Mouse (Mus musculus) hindbrain, embryonic 11.5 days (tissue): Measurements from ENCODE around the gene Clca3a1. TPM values are rescaled to one million over a fixed set of nuclear protein-coding genes. Genes with fewer than 3 reads are reported as not detected.
"Not testable (repeated sequence)": the region's sequence is repeated elsewhere in the genome, so short reads cannot be mapped to it uniquely, and the experiment has no call there.

Source experiments
- ATAC-seq: fragments of 200-750 bp; cut with Nextera tagmentation; 2 replicates; pipeline ENCODE4 v1.8.0; 2017; ENCODE audit warnings: mild to moderate bottlenecking, moderate TSS enrichment, moderate library complexity; ENCODE audit not compliant: low FRiP score
- DNase-seq: peaks from one replicate; pipeline ENCODE4 v3.0.0-alpha.2; 2015; ENCODE audit warnings: low spot score
- H3K27ac ChIP-seq: fragments of 300-500 bp; sonication (generic); 2 replicates; pipeline ENCODE4 v1.5.1; 2014; ENCODE audit warnings: mild to moderate bottlenecking, low read depth, low read length
- H3K27me3 ChIP-seq: fragments of 300-500 bp; sonication (generic); 2 replicates; pipeline ENCODE4 v1.6.1; 2014; ENCODE audit warnings: mild to moderate bottlenecking, low read length, moderate library complexity, mixed read lengths; ENCODE audit not compliant: control insufficient read depth, insufficient read depth
- H3K36me3 ChIP-seq: fragments of 300-500 bp; sonication (generic); 2 replicates; pipeline ENCODE4 v1.6.1; 2014; ENCODE audit warnings: mild to moderate bottlenecking, low read length, moderate library complexity, mixed read lengths; ENCODE audit not compliant: control insufficient read depth, insufficient read depth
- H3K4me1 ChIP-seq: fragments of 300-500 bp; sonication (generic); replicated peaks from 2 replicates; pipeline ENCODE4 v1.6.1; 2014; ENCODE audit warnings: low read length, mixed read lengths; ENCODE audit not compliant: control insufficient read depth, insufficient read depth
- H3K4me2 ChIP-seq: fragments of 300-500 bp; sonication (generic); replicated peaks from 2 replicates; pipeline ENCODE4 v1.6.1; 2014; ENCODE audit warnings: mild to moderate bottlenecking, low read depth, low read length
- H3K4me3 ChIP-seq: fragments of 300-500 bp; sonication (generic); 2 replicates; pipeline ENCODE4 v1.5.1; 2014; ENCODE audit warnings: low read depth, low read length
- H3K9ac ChIP-seq: fragments of 300-500 bp; sonication (generic); 2 replicates; pipeline ENCODE4 v1.6.1; 2014; ENCODE audit warnings: low read depth, low read length
- H3K9me3 ChIP-seq: fragments of 300-500 bp; sonication (generic); 2 replicates; pipeline ENCODE4 v1.6.1; 2016; ENCODE audit warnings: low read length; ENCODE audit not compliant: control insufficient read depth
- WGBS: fragments of 180-500 bp; shearing (Covaris S2); extraction: QIAGEN DNeasy Blood & Tissue Kit; methylation state at CpG from one replicate; pipeline ENCODE4 v1.1.7; 2014; 5-methylcytosine and 5-hydroxymethylcytosine counted together
- polyA plus RNA-seq: library from polyadenylated mRNA; unstranded; fragments of >200 nt; fragmentation: Nextera tagmentation; extraction: Ambion mirVana; gene quantifications from 2 replicates; pipeline ENCODE4 v1.2.1, GENCODE M21; 2014

The Clca3a1 gene
- 0.06 TPM in 1 of 2 replicates, not detected in the other for polyA plus RNA-seq

GRCm38 (mm10) chr3:144760592-144761309 is at the start of gene Clca3a1:
Clca3a1 (minus strand) TSS chr3:144760977.
- no peak for DNase-seq
- no peak within 1 kb of the TSS for H3K27ac ChIP-seq
- 85% methylated on average over 9 of the region's 11 CpGs for WGBS
- H3K9ac ChIP-seq: no peak within 1 kb of the TSS
- no peak within 1 kb of the TSS for H3K4me3 ChIP-seq
- H3K36me3 ChIP-seq: no peaks in the 10 kb centered on the region
- no peaks in the 10 kb centered on the region for H3K27me3 ChIP-seq
- ATAC-seq: no peak
- H3K4me2 ChIP-seq: no peak within 1 kb of the TSS
- no peaks in the 10 kb centered on the region for H3K9me3 ChIP-seq
- H3K4me1 ChIP-seq: no peaks in the 10 kb centered on the region

DNA sequence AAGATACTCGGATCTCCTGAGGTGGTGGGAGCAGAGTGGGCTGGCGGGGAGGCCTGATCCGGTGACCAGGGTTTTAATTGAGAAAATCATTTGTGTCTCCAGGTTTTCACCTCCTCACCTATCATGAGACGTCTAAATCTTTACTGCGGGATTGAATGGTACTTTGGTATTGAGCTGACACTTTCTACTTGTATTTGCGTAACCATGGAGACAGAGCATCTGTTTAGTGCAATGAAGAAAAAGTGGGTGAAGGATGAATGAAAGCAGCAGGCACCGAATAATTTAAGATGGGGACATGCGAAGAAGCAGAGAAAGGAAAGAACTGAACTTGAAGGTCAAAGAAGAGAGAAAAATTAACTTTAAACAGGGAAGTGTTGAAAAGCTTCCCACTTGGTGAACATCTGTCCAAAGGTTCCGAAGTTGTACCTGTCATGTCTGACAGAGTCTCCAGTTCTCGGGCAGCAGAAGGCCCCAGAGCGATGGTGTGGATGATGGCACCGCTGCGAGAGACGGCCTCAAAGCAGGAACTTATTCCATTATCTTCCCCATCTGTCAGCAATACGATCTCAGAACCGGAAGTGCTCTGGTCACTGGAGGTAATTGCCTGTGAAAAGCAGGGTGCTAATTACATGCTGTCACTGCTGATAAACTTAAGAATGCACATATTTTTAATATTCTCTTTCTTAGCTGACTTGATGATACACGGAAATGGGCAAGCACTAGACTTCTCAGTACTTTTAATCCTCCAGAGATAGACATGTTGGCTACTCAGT is 47.6 kb upstream of the Clca3a1 start:
- not testable (repeated sequence) for H3K27ac ChIP-seq

GRCm38 (mm10) chr3:144806626-144807025 is 45.8 kb upstream of the Clca3a1 start:
- 76% methylated on average over 2 of the region's 2 CpGs for WGBS
- not testable (repeated sequence) for DNase-seq, H3K27ac ChIP-seq, H3K9ac ChIP-seq, ATAC-seq, H3K9me3 ChIP-seq, H3K27me3 ChIP-seq, H3K4me1 ChIP-seq, H3K4me3 ChIP-seq, H3K36me3 ChIP-seq, H3K4me2 ChIP-seq

More for the DNA sequence above, 47.6 kb upstream of the Clca3a1 start:
- not testable (repeated sequence) for H3K36me3 ChIP-seq, DNase-seq, H3K9ac ChIP-seq, H3K4me3 ChIP-seq, H3K4me2 ChIP-seq, H3K9me3 ChIP-seq, ATAC-seq, H3K4me1 ChIP-seq, H3K27me3 ChIP-seq
- WGBS: 71% methylated on average over 13 of the region's 17 CpGs

DNA sequence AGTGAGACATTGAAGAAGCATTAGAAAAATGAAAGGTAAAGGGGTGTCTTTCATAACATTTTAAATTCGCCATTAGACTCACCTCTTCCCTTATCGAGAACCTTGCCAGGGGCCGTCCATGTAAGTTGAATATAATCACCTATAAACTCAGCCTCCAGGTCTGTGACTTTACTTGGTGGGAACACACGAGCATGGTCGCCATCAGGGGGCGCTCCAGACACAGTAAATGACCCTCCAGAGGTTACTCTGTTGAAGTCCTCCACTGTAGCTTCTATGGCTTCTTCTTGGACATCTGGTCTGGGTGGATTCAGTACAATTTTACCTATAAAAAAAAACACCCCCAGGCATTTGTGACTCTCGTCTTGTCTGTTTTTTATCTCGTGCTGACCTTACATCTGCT is 41.1 kb upstream of the Clca3a1 start:
- no peak overlapping the region for H3K27ac ChIP-seq
- H3K4me2 ChIP-seq: no peak overlapping the region
- 34% methylated on average over 8 of the region's 8 CpGs for whole genome bisulfite sequencing
- H3K4me1 ChIP-seq: no peaks in the 10 kb centered on the region
- no peak overlapping the region for H3K9ac ChIP-seq
- H3K36me3 ChIP-seq: no peaks in the 10 kb centered on the region
- H3K9me3 ChIP-seq: no peaks in the 10 kb centered on the region
- H3K27me3 ChIP-seq: no peaks in the 10 kb centered on the region
- ATAC-seq: 0 out of 2 replicates have a peak, but pooled peaks have one; percentile 43
- H3K4me3 ChIP-seq: no peak overlapping the region
- DNase-seq: peak; percentile 63

DNA sequence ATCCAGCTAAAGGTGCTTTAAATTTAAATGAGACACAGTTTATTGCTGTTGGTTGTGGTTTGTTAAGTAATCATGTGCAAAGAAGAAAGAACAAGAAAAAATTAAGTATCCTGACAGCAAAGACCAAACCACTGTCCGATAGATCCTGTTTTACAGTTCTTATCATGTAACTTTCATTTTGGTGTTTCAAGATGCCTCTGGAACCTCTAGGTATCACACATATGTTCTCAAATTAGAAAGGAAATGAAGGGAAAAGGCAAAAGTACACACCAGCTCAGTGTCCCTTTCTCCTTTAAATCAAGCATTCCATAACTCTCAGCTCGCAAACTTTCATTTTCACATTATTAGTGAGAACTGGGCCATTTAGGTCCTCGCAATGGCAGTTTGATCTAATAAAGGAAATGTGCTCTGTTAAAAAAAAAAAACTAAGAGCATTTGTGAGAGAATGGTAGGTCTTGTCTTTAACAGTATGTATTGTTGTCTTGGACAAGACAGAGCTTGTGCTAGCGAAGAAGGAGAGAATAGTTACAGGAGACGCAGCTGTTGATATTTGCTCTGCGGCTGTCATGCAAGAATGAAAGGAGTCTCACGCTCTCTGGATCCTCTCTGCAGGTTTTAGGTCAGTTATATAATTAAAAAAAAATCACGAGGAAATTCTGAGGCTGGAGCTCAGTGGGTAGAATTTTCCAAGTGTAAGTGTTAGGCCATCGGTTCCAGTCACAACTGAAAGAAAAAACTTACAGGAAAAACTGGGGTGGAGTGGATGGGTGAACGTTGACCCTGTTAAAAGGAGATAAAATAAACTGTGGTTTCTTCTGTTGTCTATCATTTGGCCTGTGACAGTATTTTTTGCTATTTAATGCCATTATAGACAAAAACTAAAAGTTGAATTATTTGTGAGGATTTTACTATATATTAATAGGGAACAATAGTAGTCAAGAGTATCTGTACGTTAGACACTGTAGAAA is 24.7 kb upstream of the Clca3a1 start:
- no peaks in the 10 kb centered on the region for H3K9me3 ChIP-seq
- no peaks in the 10 kb centered on the region for H3K4me1 ChIP-seq
- H3K4me2 ChIP-seq: no peak overlapping the region
- WGBS: 90% methylated on average over 11 of the region's 11 CpGs
- no peak overlapping the region for H3K27ac ChIP-seq
- DNase-seq (no peak), ATAC-seq (no peak)
- no peak overlapping the region for H3K9ac ChIP-seq
- no peaks in the 10 kb centered on the region for H3K36me3 ChIP-seq
- H3K4me3 ChIP-seq: no peak overlapping the region
- no peaks in the 10 kb centered on the region for H3K27me3 ChIP-seq

DNA sequence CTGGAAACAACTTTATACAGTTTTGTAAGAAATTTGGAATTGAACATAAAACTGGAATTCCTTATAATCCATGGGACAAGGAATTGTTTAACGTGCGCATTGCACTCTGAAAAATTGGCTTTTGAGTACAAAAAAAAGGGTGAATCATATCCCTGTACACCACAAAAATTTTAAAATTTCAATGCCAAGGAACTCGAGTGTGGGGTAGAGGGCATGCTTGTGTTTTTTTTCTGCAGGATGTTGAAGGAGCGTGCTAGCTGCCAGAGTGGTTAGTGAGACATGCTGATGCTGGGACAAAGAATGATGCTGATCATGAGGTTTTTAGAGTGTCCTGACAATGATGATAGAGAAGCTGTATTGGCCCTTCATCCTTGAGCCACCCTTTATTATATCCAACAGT is 4.4 kb upstream of the Clca3a1 start:
- 89% methylated on average over 4 of the region's 4 CpGs for WGBS
- H3K9me3 ChIP-seq: no peaks in the 10 kb centered on the region
- H3K4me3 ChIP-seq: no peak overlapping the region
- ATAC-seq (no peak), DNase-seq (no peak)
- H3K4me1 ChIP-seq: no peaks in the 10 kb centered on the region
- no peak overlapping the region for H3K9ac ChIP-seq
- H3K4me2 ChIP-seq: no peak overlapping the region
- no peaks in the 10 kb centered on the region for H3K36me3 ChIP-seq
- no peaks in the 10 kb centered on the region for H3K27me3 ChIP-seq
- H3K27ac ChIP-seq: no peak overlapping the region

- no peaks in the 10 kb centered on the region for H3K4me1 ChIP-seq
- no peak for DNase-seq
- H3K4me2 ChIP-seq: no peak overlapping the region
- no peaks in the 10 kb centered on the region for H3K27me3 ChIP-seq
- no peak for ATAC-seq
- H3K9me3 ChIP-seq: no peaks in the 10 kb centered on the region
- H3K9ac ChIP-seq: no peak overlapping the region
- H3K36me3 ChIP-seq: no peaks in the 10 kb centered on the region
- no peak overlapping the region for H3K27ac ChIP-seq
- no peak overlapping the region for H3K4me3 ChIP-seq
- WGBS: 74% methylated on average over 6 of the region's 6 CpGs
Measured at GRCm38 (mm10) chr3:144761454-144761853, 677 bp upstream of the Clca3a1 start.

GRCm38 (mm10) chr3:144759719-144760118 is 1.1 kb downstream of the Clca3a1 start:
- no peaks in the 10 kb centered on the region for H3K27me3 ChIP-seq
- DNase-seq: no peak
- H3K9me3 ChIP-seq: no peaks in the 10 kb centered on the region
- H3K4me3 ChIP-seq: no peak overlapping the region
- no peak overlapping the region for H3K4me2 ChIP-seq
- no peak overlapping the region for H3K27ac ChIP-seq
- ATAC-seq: no peak
- no peaks in the 10 kb centered on the region for H3K4me1 ChIP-seq
- 81% methylated on average over 3 of the region's 3 CpGs for WGBS
- no peak overlapping the region for H3K9ac ChIP-seq
- H3K36me3 ChIP-seq: no peaks in the 10 kb centered on the region
